Mouse (Mus musculus) spleen, adult 12 weeks (tissue): ENCODE results near the gene Myh9.

Source experiments
- DNase-seq: peaks from one replicate; pipeline ENCODE4 v3.0.0; 2022; ENCODE audit warnings: low spot score

Myh9 gene

GRCm38 (mm10) chr15:77807264-77807585, 34.8 kb downstream of the Myh9 start:
- DNase-seq: no peak

GRCm38 (mm10) chr15:77806565-77807263, 35.3 kb downstream of the Myh9 start:
- no peak for DNase-seq

- no peak for DNase-seq
Measured at GRCm38 (mm10) chr15:77805657-77806056, 36.3 kb downstream of the Myh9 start.

GRCm38 (mm10) chr15:77804949-77805348, 37.0 kb downstream of the Myh9 start:
- no peak for DNase-seq

- DNase-seq: no peak
Measured at GRCm38 (mm10) chr15:77804460-77804859, 37.5 kb downstream of the Myh9 start.

GRCm38 (mm10) chr15:77803747-77804146, 38.2 kb downstream of the Myh9 start:
- DNase-seq: no peak

GRCm38 (mm10) chr15:77802992-77803391, 39.0 kb downstream of the Myh9 start:
- no peak for DNase-seq

GRCm38 (mm10) chr15:77801188-77801587, 40.8 kb downstream of the Myh9 start:
- no peak for DNase-seq

- DNase-seq: peak; percentile 40
Measured at GRCm38 (mm10) chr15:77800511-77800910, 41.5 kb downstream of the Myh9 start.

GRCm38 (mm10) chr15:77799491-77800474, 42.2 kb downstream of the Myh9 start:
- DNase-seq: no peak

- no peak for DNase-seq
Measured at GRCm38 (mm10) chr15:77798664-77799490, 43.1 kb downstream of the Myh9 start.

- DNase-seq: no peak
Measured at GRCm38 (mm10) chr15:77797609-77798411, 44.2 kb downstream of the Myh9 start.

GRCm38 (mm10) chr15:77796409-77797035, 45.5 kb downstream of the Myh9 start:
- DNase-seq: no peak

GRCm38 (mm10) chr15:77794908-77795356, 47.0 kb downstream of the Myh9 start:
- DNase-seq: no peak

- no peak for DNase-seq
Measured at GRCm38 (mm10) chr15:77794138-77794907, 47.7 kb downstream of the Myh9 start.

GRCm38 (mm10) chr15:77793554-77793953, 48.4 kb downstream of the Myh9 start:
- DNase-seq: no peak

- DNase-seq: no peak
Measured at GRCm38 (mm10) chr15:77793094-77793493, 48.9 kb downstream of the Myh9 start.

- no peak for DNase-seq
Measured at GRCm38 (mm10) chr15:77792056-77792455, 49.9 kb downstream of the Myh9 start.

- no peak for DNase-seq
Measured at GRCm38 (mm10) chr15:77790656-77791405, 51.1 kb downstream of the Myh9 start.
